Mouse (Mus musculus) gastrocnemius, postnatal 36 days (tissue): ENCODE results near the gene Lix1. TPM values are rescaled to one million over a fixed set of nuclear protein-coding genes. Genes with fewer than 3 reads are reported as not detected.
"Not testable (repeated sequence)": the region's sequence is repeated elsewhere in the genome, so short reads cannot be mapped to it uniquely, and the experiment has no call there.

Source experiments
- DNase-seq, 2 experiments: peaks; one replicate each; pipeline ENCODE4 v3.0.0; 2022
- intact Hi-C: fragments of 180-260 bp; cut with DNase I; formaldehyde crosslinking; loops from one replicate; pipeline ENCODE4 v1.15.1; 2025
- total RNA-seq, 2 experiments: library from RNA; stranded (reverse); gene quantifications; 2 replicates each; pipeline ENCODE4 v1.2.3; 2021

Gene Lix1
- total RNA-seq, 2 experiments from 2014 or later = 1.4 to 2.0 TPM

- intact Hi-C loops = no loop called here
- no peak for DNase-seq
These were observed 83.3 kb downstream of the Lix1 start for GRCm38 (mm10) chr17:17485789-17486188.

DNA sequence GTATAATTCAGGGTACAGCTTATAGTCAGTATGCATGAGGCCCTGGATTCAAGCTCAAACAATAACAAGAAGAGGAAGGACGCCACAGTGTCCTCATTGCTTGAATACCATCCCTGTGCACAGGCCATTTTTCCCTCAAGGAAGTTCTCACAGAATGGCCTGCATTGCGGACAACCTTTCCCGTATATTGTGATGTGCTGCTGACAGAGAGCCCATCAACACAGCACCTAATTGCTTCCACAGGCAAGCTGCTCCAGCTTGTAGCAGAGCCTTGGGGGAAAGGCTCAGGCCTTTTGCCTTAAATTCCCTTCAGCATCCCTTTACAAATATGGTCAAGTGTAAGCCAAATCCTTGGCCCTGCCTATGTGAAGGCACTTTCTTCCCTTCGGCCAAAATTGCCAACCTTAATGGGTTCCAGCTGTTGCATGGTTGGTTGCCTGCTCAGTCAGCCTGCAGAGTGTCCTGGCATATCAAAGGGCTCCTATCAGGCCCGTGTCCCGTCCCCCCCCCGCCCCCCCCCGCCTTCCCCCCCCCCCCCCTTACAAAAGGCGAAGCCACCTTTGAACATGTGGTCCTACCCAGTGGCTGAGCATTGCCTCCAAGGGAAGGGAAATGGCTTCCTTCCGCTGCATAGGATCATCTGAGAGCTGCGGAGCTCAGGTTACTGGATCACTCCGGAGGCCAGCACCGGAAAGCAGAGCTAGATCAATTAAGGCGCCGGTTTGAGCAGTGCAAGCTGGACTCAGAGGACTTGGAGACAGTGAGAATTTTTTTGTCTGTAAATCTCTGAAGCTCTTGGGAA, 88.5 kb downstream of the Lix1 start:
- DNase-seq = no peak
- intact Hi-C loops = no loop called here

DNA sequence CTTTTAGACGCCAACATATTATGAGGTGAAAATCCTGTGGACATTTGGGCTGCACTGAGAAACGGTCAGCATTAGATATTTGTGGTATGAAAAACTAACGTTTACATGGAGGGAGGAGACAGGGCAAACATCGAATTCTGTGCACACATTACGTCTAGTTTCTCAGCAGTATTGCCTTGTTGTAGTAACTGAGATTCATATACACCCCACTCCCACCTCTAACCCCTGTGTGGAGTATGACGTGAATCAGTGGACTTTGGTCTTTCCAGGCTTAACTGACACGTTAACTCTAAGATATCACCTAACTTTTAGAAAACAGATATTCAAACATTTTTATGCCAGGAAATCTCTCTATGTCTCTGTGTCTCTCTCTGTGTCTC, 89.1 kb downstream of the Lix1 start:
- intact Hi-C loops = no loop called here
- no peak for DNase-seq

DNA sequence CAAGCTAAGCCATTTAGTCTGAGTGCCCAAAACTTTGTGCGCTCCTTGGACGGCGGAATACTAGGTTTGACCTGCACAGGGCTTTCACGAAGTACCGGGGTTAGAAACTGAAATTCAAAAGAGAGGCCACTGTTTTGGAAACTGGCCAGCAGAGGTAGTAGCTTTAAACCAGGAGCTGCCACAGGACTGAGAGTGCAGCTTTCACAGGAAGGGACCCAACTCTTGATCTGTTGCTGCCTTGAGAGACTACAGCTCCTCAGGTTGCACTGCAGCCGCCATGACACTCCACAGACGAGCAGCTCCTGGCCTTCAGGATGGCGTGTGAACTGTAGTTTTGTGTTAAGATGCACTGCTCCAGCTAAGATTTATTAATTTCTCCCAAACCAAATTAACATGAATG, 89.6 kb downstream of the Lix1 start:
- intact Hi-C loops = no loop called here
- DNase-seq = no peak

GRCm38 (mm10) chr17:17496234-17496633, 93.8 kb downstream of the Lix1 start:
- DNase-seq, intact Hi-C loops: not testable (repeated sequence)

DNA sequence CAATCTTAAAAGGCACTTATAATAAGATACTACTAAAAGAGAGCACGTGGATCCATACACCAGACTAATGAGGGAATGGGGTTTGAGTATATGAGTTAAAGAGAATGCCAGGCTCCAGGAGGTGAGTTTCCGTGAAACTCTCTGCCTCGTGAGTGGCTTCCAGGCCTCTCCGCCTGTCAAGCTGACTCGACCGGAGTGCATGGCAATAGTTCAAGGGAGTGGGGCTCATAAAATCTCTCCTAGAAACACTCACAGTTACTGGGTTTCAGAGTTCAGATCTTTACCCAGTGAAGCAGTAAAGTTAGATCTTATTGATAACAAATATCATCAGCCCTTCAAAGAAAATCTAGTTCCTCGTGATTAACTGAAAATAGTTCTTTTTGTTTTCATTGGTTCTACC, 94.3 kb downstream of the Lix1 start:
- DNase-seq = no peak
- intact Hi-C loops = no loop called here

GRCm38 (mm10) chr17:17498848-17499247, 96.4 kb downstream of the Lix1 start:
- intact Hi-C loops = no loop called here
- no peak for DNase-seq

- intact Hi-C loops = no loop called here
- no peak for DNase-seq
These were observed 96.8 kb downstream of the Lix1 start for GRCm38 (mm10) chr17:17499278-17499677.

GRCm38 (mm10) chr17:17506677-17507076, 104.2 kb downstream of the Lix1 start:
- no peak for DNase-seq
- intact Hi-C loops = no loop called here

Other genes starting within 250 kb of the Lix1 start
- gene Riok2, start 28.4 kb upstream of the Lix1 start, total RNA-seq = 10 to 100 TPM; 12.5 to 13.0 TPM
- gene Lnpep, start 222.4 kb downstream of the Lix1 start, total RNA-seq = 10 to 100 TPM; 54.3 to 80.5 TPM